Mouse (Mus musculus) Patski (cell line): Measurements from ENCODE around the gene Ccl6. TPM values are rescaled to one million over a fixed set of nuclear protein-coding genes. Genes with fewer than 3 reads are reported as not detected.
"Not testable (repeated sequence)": the region's sequence is repeated elsewhere in the genome, so short reads cannot be mapped to it uniquely, and the experiment has no call there.

Experiments used
- ATAC-seq: fragments of 100-300 bp; one replicate; pipeline ENCODE4 v1.8.0; 2021
- CTCF ChIA-PET: fragments of 350-600 bp; sonication (Branson Sonifier 250); formaldehyde crosslinking; loops from one replicate; lab custom pipeline; 2022; ENCODE audit warnings: inconsistent platforms; lab: Charles Lee
- POLR2A ChIA-PET: fragments of 350-600 bp; sonication (Branson Sonifier 250); formaldehyde crosslinking; loops from one replicate; lab custom pipeline; 2022; ENCODE audit warnings: antibody characterized with exemption, inconsistent platforms; lab: Charles Lee
- DNase-seq: peaks from one replicate; pipeline ENCODE4 v3.0.0-alpha.2; 2011; ENCODE audit warnings: low read depth, low spot score
- H3K27me3 ChIP-seq: fragments of 371-371 bp; one replicate; pipeline ENCODE4 v1.5.1; 2021
- CTCF ChIP-seq: fragments of 100-300 bp; IDR thresholded peaks from one replicate; pipeline ENCODE4 v1.5.1; 2021
- in situ Hi-C: fragments of 300-500 bp; cut with MboI; formaldehyde crosslinking; loops from 3 replicates; pipeline ENCODE4 v1.11.1; 2018; ENCODE audit warnings: low pct_unique_long_range_greater_than_20kb, mixed read lengths
- polyA plus RNA-seq: library from polyadenylated mRNA; unstranded; gene quantifications from one replicate; pipeline ENCODE4 v1.2.3, GENCODE M21; 2021

Gene Ccl6
- polyA plus RNA-seq, 1 experiment from 2014 or later: not detected

DNA sequence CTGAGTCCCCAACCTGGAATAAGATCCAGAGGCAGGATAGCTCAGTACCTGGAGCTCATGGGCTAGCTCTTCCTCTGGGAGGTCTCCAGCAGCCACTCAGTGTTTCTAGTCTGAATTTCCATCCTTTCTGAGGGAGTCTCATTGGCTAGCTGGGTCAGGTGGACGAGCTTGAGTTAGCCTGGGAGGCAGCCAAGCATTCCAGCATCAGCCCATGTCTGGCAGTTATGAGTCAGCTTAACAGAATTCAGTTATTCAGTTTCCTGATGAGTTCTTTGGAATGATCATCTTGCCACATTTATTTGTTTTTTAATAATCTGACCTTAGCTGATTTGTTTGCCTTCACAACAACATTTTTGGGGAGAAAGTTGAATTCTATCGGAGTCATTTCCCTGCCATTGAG, 29.1 kb downstream of the Ccl6 start:
- in situ Hi-C loops: loop anchor here (5.0 kb wide), 1 partner anchor 174 kb away; no protein-coding TSS in a partner anchor
- no peak for DNase-seq
- CTCF ChIA-PET: interaction anchor here (0.8 to 1.6 kb wide), 3 partner anchors 11 to 165 kb away, joined by 3 to 4 read pairs (median 4); no protein-coding TSS in a partner anchor
- no peak for TF ChIP-seq CTCF
- ATAC-seq: peak; percentile 90
- H3K27me3 ChIP-seq: no peaks in the 10 kb centered on the region
- POLR2A ChIA-PET: no interaction called here

DNA sequence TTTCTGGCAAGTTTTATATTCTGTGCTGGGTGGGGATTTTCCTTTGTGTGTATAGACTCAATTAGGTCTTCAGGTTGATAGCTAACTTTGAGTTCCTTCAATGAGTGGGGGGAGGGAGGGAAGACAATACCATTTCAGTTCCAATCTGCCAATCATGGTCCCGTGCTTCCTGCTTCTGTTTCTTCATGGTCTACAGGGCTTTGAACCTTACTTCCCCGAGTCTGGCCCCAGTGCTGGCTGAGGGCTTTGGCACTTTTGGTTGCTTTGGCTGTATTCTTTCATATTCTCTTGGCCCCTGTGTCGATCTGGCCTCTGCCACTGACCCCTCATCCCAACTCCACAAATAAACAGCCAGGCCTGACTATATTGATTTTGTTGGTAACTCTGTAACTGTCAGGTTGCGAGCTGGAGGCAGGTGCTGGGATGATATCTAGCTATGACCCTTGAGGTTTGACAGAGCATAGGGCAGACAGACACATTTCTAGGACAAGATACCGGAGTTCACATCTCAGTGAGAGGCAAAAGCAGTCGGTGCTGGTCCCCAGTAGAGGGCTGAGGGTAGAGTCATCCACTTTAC, 30.5 kb downstream of the Ccl6 start:
- ChIA-PET CTCF (interaction anchor here (0.7 kb wide), 1 partner anchor 34 kb away, joined by 3 read pairs; no protein-coding TSS in a partner anchor), POLR2A (no interaction called here)
- no peak for TF ChIP-seq CTCF
- no peak for DNase-seq
- in situ Hi-C loops: loop anchor here (5.0 kb wide), 1 partner anchor 175 kb away; no protein-coding TSS in a partner anchor
- H3K27me3 ChIP-seq: no peaks in the 10 kb centered on the region
- no peak for ATAC-seq

DNA sequence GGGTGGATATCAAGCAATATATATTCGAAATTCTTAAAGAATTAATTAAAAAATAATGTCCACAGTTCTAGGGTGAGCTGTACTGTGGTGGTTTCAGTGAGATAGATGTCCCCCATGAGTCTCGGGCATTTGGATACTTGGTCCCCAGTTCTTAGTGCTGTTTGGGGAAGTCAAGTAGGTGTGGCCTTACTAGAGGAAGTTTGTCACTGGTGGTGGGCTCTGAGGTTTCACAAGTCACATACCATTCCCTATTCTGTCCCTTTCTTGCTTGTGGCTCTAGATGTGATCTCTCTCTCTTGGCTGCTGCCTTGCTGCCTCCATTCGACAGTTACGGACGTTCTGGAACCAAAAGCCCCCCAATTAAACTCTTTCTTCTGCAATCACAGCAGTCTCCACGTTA, 32.5 kb downstream of the Ccl6 start:
- ChIA-PET CTCF (no interaction called here), POLR2A (no interaction called here)
- TF ChIP-seq CTCF: no peak
- ATAC-seq (no peak), DNase-seq (no peak)
- H3K27me3 ChIP-seq: no peaks in the 10 kb centered on the region
- in situ Hi-C loops: loop anchor here (5.0 kb wide), 1 partner anchor 177 kb away; no protein-coding TSS in a partner anchor

DNA sequence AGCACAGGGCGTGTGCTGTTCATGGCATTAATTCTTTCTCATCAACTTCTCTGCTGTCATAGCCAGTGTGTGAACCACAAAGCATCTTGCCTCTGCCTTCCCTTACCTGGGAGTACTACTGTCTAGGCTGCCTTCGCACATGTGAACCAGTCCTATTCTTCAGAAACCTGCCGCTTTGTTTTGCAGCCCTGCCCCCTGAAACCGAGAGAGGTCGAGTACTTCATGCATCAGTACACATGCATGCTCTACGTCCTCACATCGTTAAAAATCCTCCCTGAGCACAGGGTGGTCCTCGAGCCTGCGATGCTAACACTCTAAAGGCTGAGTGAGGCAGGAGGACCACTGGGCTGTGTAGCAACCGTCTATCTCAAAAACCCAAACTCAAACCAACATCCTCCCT, 35.8 kb downstream of the Ccl6 start:
- CTCF ChIA-PET: interaction anchor here (0.8 to 1.7 kb wide), 12 partner anchors 18 to 187 kb away, joined by 3 to 9 read pairs (median 4); no protein-coding TSS in a partner anchor
- no peak for ATAC-seq
- H3K27me3 ChIP-seq: no peaks in the 10 kb centered on the region
- POLR2A ChIA-PET: no interaction called here
- no peak for TF ChIP-seq CTCF
- no peak for DNase-seq
- in situ Hi-C loops: no loop called here

DNA sequence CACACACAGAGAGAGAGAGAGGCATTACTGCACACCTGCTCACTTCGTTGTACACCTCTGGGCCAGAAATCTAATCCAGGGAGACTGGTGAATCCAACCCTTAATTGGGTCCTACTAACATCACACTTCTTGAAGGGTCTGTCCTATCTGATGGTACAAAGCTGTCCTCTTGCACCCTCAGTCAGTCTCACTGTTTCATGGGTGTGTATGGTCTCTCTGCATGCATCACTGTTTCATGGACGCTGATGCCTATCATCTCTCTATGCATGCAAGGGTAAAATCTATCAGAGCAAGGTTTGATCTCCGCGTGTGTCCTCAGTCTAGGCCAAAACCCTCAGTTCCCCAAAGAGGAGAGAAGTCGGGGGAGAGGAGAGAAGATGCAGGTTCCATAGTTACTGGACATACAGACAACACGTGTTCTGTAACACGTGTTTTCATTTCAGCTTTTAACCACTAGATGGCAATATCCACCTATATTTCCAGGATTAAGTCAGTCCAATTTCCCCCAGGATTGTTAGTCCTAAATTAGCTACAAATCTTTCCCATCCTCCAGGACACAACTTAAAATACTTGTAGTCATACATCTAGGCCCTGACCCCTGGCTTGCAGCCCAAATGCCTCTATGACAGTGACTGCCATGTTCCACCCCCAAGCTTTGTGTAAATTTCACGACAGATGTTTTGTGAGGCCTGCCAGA, 36.7 kb downstream of the Ccl6 start:
- peak; percentile 50 for TF ChIP-seq CTCF
- no peaks in the 10 kb centered on the region for H3K27me3 ChIP-seq
- POLR2A ChIA-PET: no interaction called here
- in situ Hi-C loops: no loop called here
- DNase-seq (no peak), ATAC-seq (no peak)
- CTCF ChIA-PET: interaction anchor here (0.8 to 1.7 kb wide), 11 partner anchors 18 to 188 kb away, joined by 3 to 9 read pairs (median 4); no protein-coding TSS in a partner anchor

DNA sequence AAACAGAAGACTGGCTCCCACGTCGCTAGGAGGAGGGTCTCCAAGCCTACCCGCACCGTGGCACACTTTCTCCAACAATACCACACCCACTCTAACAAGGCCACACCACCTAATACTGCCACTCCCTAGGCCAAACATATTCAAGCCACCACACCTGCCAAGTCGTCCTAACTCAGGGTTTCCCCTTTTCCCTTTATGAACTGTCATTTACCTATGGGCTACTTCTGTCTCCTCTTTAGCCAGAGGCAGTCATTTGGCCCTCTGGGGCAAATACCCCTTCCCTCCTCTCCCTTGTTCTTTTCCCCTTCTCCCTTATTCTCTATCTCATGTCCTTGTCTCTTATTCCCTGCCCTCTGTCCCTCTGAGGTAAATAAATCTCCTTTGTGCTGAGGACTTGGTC, 41.2 kb downstream of the Ccl6 start:
- ATAC-seq (no peak), DNase-seq (no peak)
- POLR2A ChIA-PET: no interaction called here
- CTCF ChIA-PET: no interaction called here
- TF ChIP-seq CTCF: no peak
- in situ Hi-C loops: no loop called here
- H3K27me3 ChIP-seq: no peaks in the 10 kb centered on the region

DNA sequence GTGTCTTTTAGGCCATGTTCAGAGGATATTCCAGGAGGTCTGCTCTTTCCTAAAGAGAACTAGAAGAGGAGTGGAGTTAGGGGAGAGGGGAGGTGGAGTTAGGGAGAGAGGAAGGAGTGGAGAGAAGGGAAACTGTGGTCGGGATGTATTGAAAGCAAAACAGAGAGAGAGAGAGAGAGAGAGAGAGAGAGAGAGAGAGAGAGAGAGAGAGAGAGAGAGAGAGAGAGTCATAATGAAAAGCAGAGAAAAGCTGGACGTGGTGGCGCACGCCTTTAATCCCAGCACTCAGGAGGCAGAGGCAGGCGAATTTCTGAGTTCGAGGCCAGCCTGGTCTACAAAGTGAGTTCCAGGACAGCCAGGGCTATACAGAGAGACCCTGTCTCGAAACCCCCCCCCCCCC, 41.9 kb downstream of the Ccl6 start:
- DNase-seq, CTCF ChIA-PET, POLR2A ChIA-PET, ATAC-seq, H3K27me3 ChIP-seq, in situ Hi-C loops: not testable (repeated sequence)

DNA sequence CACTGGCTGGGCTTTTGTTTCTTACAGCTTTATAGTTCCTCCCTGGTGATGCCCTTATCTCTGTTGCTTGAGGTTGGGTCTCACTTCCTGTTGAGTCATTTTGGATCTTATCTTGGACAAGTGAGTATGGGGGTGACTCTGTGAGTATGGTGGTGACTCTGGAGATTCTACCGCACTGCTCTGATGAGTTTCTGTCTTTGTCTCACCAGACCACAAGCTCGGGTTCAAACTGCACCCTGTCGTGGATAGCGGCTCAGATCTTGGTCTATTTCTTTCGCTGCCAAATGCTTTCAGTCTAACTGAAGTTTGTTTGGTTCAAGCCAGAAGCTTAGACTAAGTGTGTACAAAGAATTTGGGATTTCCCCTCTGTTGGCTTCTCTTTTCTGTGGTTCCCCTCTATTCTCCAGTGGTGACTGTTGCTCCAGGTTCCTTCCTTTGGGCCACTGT, 42.7 kb downstream of the Ccl6 start:
- in situ Hi-C loops: no loop called here
- no peak for TF ChIP-seq CTCF
- ChIA-PET CTCF (interaction anchor here (1.3 kb wide), 1 partner anchor 14 kb away, joined by 3 read pairs; no protein-coding TSS in a partner anchor), POLR2A (no interaction called here)
- no peaks in the 10 kb centered on the region for H3K27me3 ChIP-seq
- no peak for DNase-seq
- no peak for ATAC-seq

DNA sequence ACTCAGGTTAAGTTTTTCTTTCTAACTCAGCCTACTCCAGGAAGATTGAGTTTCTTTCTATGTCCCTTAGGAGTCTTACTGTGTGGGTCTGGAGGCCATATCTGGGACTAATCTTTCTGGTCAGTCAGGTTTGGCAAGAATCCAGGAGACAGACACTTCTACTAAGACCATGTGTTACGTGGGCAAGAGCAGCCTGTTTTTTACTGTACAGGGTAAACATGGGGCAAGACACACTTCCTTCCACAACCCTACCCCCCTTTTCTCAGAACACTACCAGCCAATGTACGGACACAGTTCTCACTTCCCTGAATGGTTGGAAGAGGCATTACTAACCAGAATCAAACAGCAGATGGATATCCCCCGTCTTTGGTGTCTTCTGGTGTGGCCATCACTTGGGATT, 48.7 kb downstream of the Ccl6 start:
- CTCF ChIA-PET: no interaction called here
- in situ Hi-C loops: no loop called here
- ATAC-seq (no peak), DNase-seq (no peak)
- H3K27me3 ChIP-seq: no peaks in the 10 kb centered on the region
- POLR2A ChIA-PET: no interaction called here
- no peak for TF ChIP-seq CTCF

DNA sequence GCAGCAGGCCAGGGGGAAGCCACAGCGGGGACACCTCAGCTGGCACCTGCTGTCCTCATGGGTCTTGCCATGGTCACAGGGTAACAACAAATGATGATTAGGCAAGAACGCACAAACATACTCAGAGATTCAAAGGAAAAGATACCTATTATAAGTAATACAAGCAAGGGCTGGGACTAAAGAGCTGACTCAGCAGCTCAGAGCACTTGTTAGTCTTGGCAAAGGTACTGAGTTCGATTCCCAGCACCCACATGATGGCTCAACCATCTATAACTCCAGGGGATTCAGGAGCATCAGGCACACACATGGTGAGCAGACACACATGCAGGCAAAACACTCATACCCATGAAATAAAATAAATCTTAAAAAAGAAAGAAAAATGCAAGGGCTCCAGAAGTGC, 51.5 kb downstream of the Ccl6 start:
- DNase-seq (no peak), ATAC-seq (no peak)
- ChIA-PET POLR2A (no interaction called here), CTCF (no interaction called here)
- in situ Hi-C loops: no loop called here
- H3K27me3 ChIP-seq: no peaks in the 10 kb centered on the region
- no peak for TF ChIP-seq CTCF

DNA sequence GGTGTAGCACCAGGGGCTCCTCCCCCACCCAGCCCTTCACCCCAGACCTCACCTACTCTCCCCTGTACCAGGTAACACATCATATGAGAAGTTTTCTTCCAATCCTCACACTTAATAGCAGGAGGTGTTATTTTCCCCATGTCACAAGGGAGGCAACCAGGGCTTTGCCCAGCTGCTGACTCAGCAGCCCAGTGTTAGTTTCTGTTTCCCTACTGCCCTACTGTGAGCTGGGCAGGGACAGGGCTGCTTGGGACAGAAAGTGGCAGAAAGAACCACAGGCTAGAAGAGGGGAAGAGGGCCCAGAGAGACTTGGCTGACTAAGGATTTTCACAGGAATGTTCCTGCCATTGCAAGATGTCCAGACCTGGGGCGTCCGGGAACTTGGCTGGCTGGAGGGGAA, 52.0 kb downstream of the Ccl6 start:
- in situ Hi-C loops: no loop called here
- DNase-seq (no peak), ATAC-seq (no peak)
- H3K27me3 ChIP-seq: no peaks in the 10 kb centered on the region
- ChIA-PET POLR2A (interaction anchor here (0.6 kb wide), 1 partner anchor 67 kb away, joined by 4 read pairs; no protein-coding TSS in a partner anchor), CTCF (no interaction called here)
- no peak for TF ChIP-seq CTCF
